Mouse (Mus musculus): ENCODE measurements around the gene Gjc3.

Gene Gjc3

GRCm38 (mm10) chr5:137909564-137910262 is 53.2 kb downstream of the Gjc3 start:
- DNase-seq (ENCODE audit: low spot score in 2 of 2), result no peak
